Mouse (Mus musculus): ENCODE results near the gene Arhgap19. TPM values are rescaled to one million over a fixed set of nuclear protein-coding genes. Genes with fewer than 3 reads are reported as not detected.

Arhgap19 gene
- polyA plus RNA-seq, 1 experiment, result 2.1 TPM

- WGBS, result 14% methylated on average over 14 of the region's 14 CpGs
- no peaks in the 10 kb centered on the region for H3K27me3 ChIP-seq (ENCODE audit: control insufficient read depth, insufficient read depth, low read length)
- TF ChIP-seq CTCF (IDR thresholded peaks at IDR 0.05; ENCODE audit: extremely low read depth, insufficient read length, insufficient replicate concordance, low read depth, low read length) (no peak), POLR2A (IDR thresholded peaks at IDR 0.05; ENCODE audit: low read depth, low read length) (peak; percentile 23; the same call in 1 of the 2 replicates)
- peak overlapping the region; percentile 76 for H3K4me3 ChIP-seq (ENCODE audit: low read depth, low read length)
- H3K36me3 ChIP-seq (ENCODE audit: control insufficient read depth, insufficient read depth, low read length), result no peaks in the 10 kb centered on the region
- peak overlapping the region; percentile 17; the same call in 1 of the 2 replicates for H3K27ac ChIP-seq (ENCODE audit: insufficient read depth, low read depth, low read length)
- H3K4me1 ChIP-seq (ENCODE audit: control insufficient read depth, insufficient read depth, insufficient read length, low read length), result peaks cover 10% of the 10 kb centered on the region
Measured at GRCm38 (mm10) chr19:41831718-41832391, 30.0 kb upstream of the Arhgap19 start.

DNA sequence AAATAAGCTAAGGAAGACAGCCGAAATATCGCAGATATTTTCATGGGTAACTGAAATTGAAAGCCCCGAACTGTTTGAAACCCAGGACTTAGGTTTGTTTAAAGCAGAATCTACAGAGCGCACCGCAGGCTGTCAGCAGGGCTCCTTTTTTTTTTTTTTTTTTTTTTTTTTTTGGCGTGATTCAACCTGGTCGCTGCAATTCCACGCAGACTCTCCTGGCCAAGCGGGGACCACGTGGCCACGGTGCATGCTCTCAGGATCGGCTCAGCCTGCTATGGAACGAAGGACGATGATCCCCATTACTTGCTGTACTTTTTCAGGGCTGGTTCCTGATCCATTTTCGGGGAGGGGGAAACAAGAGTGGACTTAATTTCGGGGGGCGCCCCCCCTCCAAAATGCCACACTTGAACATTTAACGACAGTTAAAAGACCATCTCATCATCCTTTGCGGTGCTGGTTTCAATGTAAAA lies 29.3 kb upstream of the Arhgap19 start:
- TF ChIP-seq POLR2A (IDR thresholded peaks at IDR 0.05; ENCODE audit: low read depth, low read length), result no peak
- TF ChIP-seq CTCF (IDR thresholded peaks at IDR 0.05; ENCODE audit: extremely low read depth, insufficient read length, insufficient replicate concordance, low read depth, low read length), result no peak
- H3K27ac ChIP-seq (ENCODE audit: insufficient read depth, low read depth, low read length), result peak overlapping the region; percentile 48
- no peaks in the 10 kb centered on the region for H3K36me3 ChIP-seq (ENCODE audit: control insufficient read depth, insufficient read depth, low read length)
- H3K4me1 ChIP-seq (ENCODE audit: control insufficient read depth, insufficient read depth, insufficient read length, low read length), result peaks cover 5% of the 10 kb centered on the region
- no peaks in the 10 kb centered on the region for H3K27me3 ChIP-seq (ENCODE audit: control insufficient read depth, insufficient read depth, low read length)
- H3K4me3 ChIP-seq (ENCODE audit: low read depth, low read length), result peak overlapping the region; percentile 76
- WGBS, result under 1% methylated on average over 19 of the region's 19 CpGs

- no peaks in the 10 kb centered on the region for H3K27me3 ChIP-seq (ENCODE audit: control insufficient read depth, insufficient read depth, low read length)
- TF ChIP-seq CTCF (IDR thresholded peaks at IDR 0.05; ENCODE audit: extremely low read depth, insufficient read length, insufficient replicate concordance, low read depth, low read length), result no peak
- TF ChIP-seq POLR2A (IDR thresholded peaks at IDR 0.05; ENCODE audit: low read depth, low read length), result no peak
- peak overlapping the region; percentile 48 for H3K27ac ChIP-seq (ENCODE audit: insufficient read depth, low read depth, low read length)
- H3K36me3 ChIP-seq (ENCODE audit: control insufficient read depth, insufficient read depth, low read length), result no peaks in the 10 kb centered on the region
- WGBS, result under 1% methylated on average over 111 of the region's 112 CpGs
- peak overlapping the region; percentile 76 for H3K4me3 ChIP-seq (ENCODE audit: low read depth, low read length)
- peaks cover 5% of the 10 kb centered on the region for H3K4me1 ChIP-seq (ENCODE audit: control insufficient read depth, insufficient read depth, insufficient read length, low read length)
Measured at GRCm38 (mm10) chr19:41830106-41831031, 28.5 kb upstream of the Arhgap19 start.

DNA sequence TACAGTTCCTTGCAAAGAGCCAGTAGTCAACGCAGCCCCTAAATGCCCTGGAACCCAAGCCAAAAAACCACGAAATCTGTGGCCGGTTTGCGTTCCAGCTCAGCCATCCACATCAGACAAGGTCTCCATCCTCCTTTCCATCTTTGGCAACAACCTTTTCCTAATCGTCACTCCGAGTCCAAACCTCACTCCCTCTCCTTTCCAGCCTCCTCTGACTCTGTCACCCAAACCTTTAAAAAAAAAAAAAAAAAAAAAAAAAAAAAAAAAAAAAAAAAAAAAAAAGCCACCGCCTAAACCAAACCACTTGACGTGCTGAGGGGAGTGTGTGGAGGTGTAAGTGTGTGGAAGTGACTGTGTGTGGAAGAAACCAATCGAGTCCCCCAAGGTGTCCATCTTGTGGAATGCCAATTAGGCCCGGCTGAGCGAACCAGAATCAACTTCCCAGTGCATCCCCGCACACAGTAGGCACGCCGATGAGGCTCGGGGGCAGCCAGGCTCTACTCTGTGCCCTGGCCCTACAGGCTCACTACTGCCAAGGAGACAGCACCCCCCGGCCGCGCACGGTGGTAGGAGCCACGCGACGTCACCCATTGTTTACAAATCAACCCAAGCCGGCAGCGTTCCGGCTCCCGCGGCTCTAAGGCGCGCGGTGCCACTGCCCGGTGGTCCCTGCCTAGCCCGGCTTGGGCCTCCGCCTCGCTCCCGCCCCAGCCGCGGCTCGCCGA lies 27.7 kb upstream of the Arhgap19 start, which contains the start of gene Frat1:
Gene Frat1, plus strand, starts transcription at position 590 of the 725 bp plus-strand sequence.
- Histone ChIP-seq H3K4me1 (ENCODE audit: control insufficient read depth, insufficient read depth, insufficient read length, low read length) (peaks cover 5% of the 10 kb centered on the region), H3K27me3 (ENCODE audit: control insufficient read depth, insufficient read depth, low read length) (no peaks in the 10 kb centered on the region), H3K27ac (ENCODE audit: insufficient read depth, low read depth, low read length) (peak within 1 kb of the TSS; percentile 93), H3K36me3 (ENCODE audit: control insufficient read depth, insufficient read depth, low read length) (no peaks in the 10 kb centered on the region), H3K4me3 (ENCODE audit: low read depth, low read length) (peak within 1 kb of the TSS; percentile 76)
- under 1% methylated on average over 39 of the region's 39 CpGs for WGBS
- TF ChIP-seq POLR2A (IDR thresholded peaks at IDR 0.05; ENCODE audit: low read depth, low read length) (peak; percentile 43; the same call in 1 of the 2 replicates), CTCF (IDR thresholded peaks at IDR 0.05; ENCODE audit: extremely low read depth, insufficient read length, insufficient replicate concordance, low read depth, low read length) (no peak)

DNA sequence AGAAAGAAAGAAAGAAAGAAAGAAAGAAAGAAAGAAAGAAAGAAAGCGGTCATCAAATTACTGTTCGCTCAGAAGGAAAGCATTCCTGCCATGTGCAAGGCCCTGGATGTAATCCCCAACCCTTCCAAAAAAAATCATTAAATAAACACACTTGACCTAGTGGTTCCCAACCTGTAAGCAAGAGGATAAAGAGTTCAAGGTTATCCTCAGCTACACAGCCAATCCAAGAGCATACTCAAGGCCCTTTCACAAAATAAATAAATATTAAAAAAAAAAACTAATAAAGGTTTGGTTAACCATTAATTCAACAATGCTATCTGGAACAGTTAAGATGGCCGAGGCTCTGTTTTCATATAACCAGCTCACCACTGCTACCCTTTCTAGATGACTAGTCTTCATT lies 27.1 kb upstream of the Arhgap19 start:
- Histone ChIP-seq H3K27ac (ENCODE audit: insufficient read depth, low read depth, low read length) (peak overlapping the region; percentile 75), H3K36me3 (ENCODE audit: control insufficient read depth, insufficient read depth, low read length) (no peaks in the 10 kb centered on the region), H3K4me3 (ENCODE audit: low read depth, low read length) (peak overlapping the region; percentile 53), H3K4me1 (ENCODE audit: control insufficient read depth, insufficient read depth, insufficient read length, low read length) (peaks cover 5% of the 10 kb centered on the region), H3K27me3 (ENCODE audit: control insufficient read depth, insufficient read depth, low read length) (no peaks in the 10 kb centered on the region)
- no peak for TF ChIP-seq CTCF (IDR thresholded peaks at IDR 0.05; ENCODE audit: extremely low read depth, insufficient read length, insufficient replicate concordance, low read depth, low read length)
- TF ChIP-seq POLR2A (IDR thresholded peaks at IDR 0.05; ENCODE audit: low read depth, low read length), result no peak
- WGBS, result 47% methylated on average over 3 of the region's 3 CpGs

- no peaks in the 10 kb centered on the region; the same call in 1 of the 2 replicates for H3K4me1 ChIP-seq (ENCODE audit: control insufficient read depth, insufficient read depth, insufficient read length, low read length)
- H3K27me3 ChIP-seq (ENCODE audit: control insufficient read depth, insufficient read depth, low read length), result no peaks in the 10 kb centered on the region
- H3K27ac ChIP-seq (ENCODE audit: insufficient read depth, low read depth, low read length), result no peak overlapping the region
- no peaks in the 10 kb centered on the region for H3K36me3 ChIP-seq (ENCODE audit: control insufficient read depth, insufficient read depth, low read length)
- 85% methylated on average over 3 of the region's 3 CpGs for WGBS
- no peak overlapping the region for H3K4me3 ChIP-seq (ENCODE audit: low read depth, low read length)
- no peak for TF ChIP-seq POLR2A (IDR thresholded peaks at IDR 0.05; ENCODE audit: low read depth, low read length)
- TF ChIP-seq CTCF (IDR thresholded peaks at IDR 0.05; ENCODE audit: extremely low read depth, insufficient read length, insufficient replicate concordance, low read depth, low read length), result no peak
Measured at GRCm38 (mm10) chr19:41826529-41826928, 24.7 kb upstream of the Arhgap19 start.

Measured in small intestine, adult 2 months (tissue).